Mouse (Mus musculus): Measurements from ENCODE around the gene Apoc2.
A peak's percentile ranks its signal among the peaks of the same experiment; 100 is the strongest.

Apoc2 gene

GRCm38 (mm10) chr7:19628536-19629360, 49.0 kb downstream of the Apoc2 start:
- DNase-seq: peak; percentile 90 to 93

- DNase-seq: no peak
These were observed 49.6 kb downstream of the Apoc2 start for GRCm38 (mm10) chr7:19628192-19628535.

- DNase-seq: no peak
These were observed 50.0 kb downstream of the Apoc2 start for GRCm38 (mm10) chr7:19627721-19628120.

- DNase-seq: no peak
These were observed 54.3 kb downstream of the Apoc2 start for GRCm38 (mm10) chr7:19623433-19623832.

- no peak for DNase-seq
These were observed 55.5 kb downstream of the Apoc2 start for GRCm38 (mm10) chr7:19622241-19622640.
